Mouse (Mus musculus): ENCODE results near the gene Comp.
A peak's percentile ranks its signal among the peaks of the same experiment; 100 is the strongest.

Comp gene

DNA sequence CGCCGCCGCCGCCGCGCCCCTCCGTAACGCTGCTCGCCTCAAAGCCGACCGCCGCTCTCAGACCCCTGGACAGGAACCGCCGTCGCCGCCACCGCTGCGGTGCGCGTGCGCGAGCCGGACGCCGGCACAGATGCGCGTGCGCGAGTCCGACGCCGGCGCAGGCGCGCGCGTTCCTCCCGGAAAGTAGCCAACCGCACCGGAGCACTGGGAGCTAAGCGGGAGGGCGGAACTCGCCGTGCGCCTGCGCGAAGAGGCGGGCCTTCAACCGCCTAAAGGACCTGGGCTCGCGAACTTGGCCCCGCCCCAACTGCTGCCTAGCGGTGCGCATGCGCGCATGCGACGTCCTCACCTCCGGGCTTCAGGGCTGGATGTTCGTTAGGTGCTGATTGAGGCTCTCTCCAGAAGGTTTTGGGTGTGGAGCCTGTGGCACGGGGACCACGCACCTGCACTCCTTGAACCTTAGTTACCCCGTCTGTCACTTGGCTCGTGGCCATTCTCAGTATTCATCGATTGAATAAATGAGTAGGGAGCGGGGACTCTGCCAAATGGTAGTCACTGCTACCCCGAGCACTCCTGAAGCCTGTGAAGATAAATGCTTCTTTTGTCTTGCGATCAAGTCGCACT is 20.1 kb upstream of the Comp start, which contains the start of gene Upf1:
Gene Upf1, minus strand, starts transcription at position 85 of the 624 bp plus-strand sequence.
- peak; percentile 100 for DNase-seq

- DNase-seq = no peak
Measured at GRCm38 (mm10) chr8:70354004-70354403, 19.4 kb upstream of the Comp start.

- no peak for DNase-seq
Measured at GRCm38 (mm10) chr8:70356111-70356510, 17.2 kb upstream of the Comp start.

DNA sequence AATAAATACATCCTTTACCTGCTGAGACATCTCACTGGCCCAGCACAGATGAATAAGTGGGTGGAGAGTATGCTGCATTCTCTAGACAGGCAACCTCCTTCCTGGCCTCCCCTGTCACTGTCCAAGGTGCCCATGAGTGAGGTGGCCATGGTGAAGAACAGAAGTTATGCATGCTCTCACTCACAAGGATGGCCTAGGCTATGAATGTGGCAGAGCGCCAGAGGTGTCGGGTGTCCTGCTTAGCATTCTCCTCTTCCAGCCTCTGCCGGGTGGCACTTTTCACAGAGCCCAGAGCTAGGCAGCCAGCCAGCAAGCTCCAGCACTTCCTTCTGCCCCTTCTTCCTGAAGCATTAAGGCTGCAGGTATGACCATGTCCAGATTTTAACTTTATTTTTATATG is 13.9 kb upstream of the Comp start:
- peak in 1 of 2 experiments; percentile 51 for DNase-seq

- peak in 1 of 2 experiments; percentile 48 for DNase-seq
Measured at GRCm38 (mm10) chr8:70360769-70361168, 12.6 kb upstream of the Comp start.

GRCm38 (mm10) chr8:70361484-70362032 is 11.8 kb upstream of the Comp start:
- DNase-seq = no peak

GRCm38 (mm10) chr8:70364066-70364465 is 9.3 kb upstream of the Comp start:
- DNase-seq = no peak

DNA sequence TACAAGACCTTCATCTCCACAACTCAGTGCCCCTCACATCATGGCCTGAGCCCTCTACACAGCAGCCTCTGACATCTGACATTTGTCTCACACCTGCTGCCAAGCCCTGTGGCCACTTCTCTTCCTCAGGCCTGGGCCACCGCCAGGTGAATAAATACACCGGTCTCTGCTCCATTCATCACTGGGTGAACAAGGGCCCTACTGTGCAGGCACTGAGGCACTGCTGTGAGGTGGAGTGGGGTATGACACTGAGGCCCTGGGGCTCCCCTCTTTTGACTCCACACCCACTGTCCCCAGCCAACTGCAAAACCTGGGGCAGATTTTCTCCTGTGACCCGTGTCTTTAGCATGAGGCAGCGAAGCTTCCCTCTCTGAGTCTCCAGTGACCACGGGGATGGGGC is 6.8 kb upstream of the Comp start:
- no peak for DNase-seq

DNA sequence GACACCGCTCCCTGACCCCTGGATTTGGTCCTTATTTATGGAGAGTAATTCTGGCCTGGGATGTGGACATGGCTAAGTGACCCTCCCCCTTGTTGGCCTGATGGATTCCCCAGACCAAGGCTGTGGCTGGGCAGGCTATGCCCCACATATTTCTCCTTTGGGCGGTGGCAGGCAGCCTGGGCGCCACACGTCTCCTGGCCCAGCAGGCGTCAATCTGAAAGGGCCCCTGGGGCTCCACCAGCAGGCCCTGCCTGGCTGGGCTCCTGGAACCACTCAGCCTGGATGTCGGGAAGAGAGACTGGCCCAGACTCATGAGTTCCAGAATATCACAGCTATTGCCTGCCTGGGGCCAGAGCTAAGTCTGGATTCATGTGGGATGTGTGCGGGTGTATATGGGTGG is 2.9 kb upstream of the Comp start:
- DNase-seq = no peak

DNA sequence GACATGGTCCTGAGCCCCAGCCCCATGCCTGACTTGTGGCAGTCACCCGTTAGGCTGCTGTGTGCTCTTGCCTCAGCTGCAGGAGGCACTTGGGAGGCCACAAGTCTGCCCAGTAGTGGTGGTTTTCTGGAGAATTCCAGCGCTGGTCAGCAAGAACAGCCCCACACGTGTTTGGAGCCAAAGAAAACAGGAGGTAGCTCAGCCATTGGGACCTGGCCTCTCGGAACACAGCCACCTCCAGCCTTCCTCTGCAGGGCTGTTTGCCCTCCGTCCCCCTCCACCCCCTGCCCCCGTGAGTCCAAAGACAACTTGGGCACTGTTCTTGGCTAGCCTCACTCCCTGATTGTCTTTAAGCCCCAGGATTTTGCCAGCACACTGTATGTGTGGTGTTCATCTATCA is 1.4 kb upstream of the Comp start:
- no peak for DNase-seq

DNA sequence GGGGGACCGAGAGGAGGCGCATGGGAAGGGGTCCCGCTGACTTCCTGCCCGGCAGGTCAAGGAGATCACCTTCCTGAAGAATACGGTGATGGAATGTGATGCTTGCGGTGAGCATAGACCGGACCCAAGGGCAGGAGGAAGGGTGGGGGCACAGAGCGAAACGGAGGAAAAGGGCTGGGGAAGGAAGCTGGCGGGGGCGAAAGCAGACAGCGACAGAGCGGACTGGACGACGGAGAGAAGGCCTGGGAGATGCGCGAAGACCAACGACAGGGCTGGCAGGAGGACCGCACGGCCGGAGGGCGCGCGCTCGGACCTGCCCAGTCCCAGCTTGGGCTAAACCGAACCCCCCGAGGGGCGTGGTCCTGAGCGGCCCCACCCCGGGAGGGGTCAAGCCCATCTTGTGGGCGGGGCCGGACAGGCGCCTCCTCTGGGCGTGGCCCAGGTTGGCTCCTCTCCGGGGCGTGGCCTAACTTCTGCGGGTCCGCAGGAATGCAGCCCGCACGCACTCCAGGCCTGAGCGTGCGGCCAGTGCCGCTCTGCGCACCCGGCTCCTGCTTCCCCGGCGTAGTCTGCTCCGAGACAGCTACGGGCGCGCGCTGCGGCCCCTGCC is 1.1 kb downstream of the Comp start:
- DNase-seq = peak; percentile 79 to 89

- peak; percentile 19 to 23 for DNase-seq
Measured at GRCm38 (mm10) chr8:70375212-70375859, 2.0 kb downstream of the Comp start.

GRCm38 (mm10) chr8:70376275-70376741 is 3.0 kb downstream of the Comp start:
- DNase-seq = peak in 1 of 2 experiments; percentile 43

- DNase-seq = peak in 1 of 2 experiments; percentile 49
Measured at GRCm38 (mm10) chr8:70377049-70377448, 3.7 kb downstream of the Comp start.

GRCm38 (mm10) chr8:70380069-70380468 is 6.7 kb downstream of the Comp start:
- DNase-seq = peak; percentile 69 to 75

- DNase-seq = peak; percentile 84 to 88
Measured at GRCm38 (mm10) chr8:70383287-70383686, 9.9 kb downstream of the Comp start.

- DNase-seq = peak; percentile 54 to 75
Measured at GRCm38 (mm10) chr8:70389678-70390077, 16.3 kb downstream of the Comp start.

DNA sequence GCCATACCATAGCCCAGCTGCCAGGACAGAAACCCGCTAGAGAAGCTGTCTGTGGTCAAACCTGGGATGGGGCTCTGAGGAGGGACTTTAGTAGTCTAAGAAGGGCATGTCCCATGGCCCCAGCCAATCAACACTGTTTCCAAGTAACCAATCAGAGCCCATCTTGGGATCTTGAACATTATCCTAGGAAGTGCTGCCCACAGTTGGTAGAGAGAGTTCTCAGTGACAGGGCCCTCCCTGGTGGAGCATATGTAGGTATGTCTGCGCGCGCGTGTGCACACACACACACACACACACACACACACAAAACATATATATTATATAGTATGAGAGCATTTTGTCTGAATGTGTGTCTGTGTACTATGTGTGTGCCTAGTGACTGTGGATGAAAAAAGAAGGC is 19.7 kb downstream of the Comp start:
- no peak for DNase-seq

DNA sequence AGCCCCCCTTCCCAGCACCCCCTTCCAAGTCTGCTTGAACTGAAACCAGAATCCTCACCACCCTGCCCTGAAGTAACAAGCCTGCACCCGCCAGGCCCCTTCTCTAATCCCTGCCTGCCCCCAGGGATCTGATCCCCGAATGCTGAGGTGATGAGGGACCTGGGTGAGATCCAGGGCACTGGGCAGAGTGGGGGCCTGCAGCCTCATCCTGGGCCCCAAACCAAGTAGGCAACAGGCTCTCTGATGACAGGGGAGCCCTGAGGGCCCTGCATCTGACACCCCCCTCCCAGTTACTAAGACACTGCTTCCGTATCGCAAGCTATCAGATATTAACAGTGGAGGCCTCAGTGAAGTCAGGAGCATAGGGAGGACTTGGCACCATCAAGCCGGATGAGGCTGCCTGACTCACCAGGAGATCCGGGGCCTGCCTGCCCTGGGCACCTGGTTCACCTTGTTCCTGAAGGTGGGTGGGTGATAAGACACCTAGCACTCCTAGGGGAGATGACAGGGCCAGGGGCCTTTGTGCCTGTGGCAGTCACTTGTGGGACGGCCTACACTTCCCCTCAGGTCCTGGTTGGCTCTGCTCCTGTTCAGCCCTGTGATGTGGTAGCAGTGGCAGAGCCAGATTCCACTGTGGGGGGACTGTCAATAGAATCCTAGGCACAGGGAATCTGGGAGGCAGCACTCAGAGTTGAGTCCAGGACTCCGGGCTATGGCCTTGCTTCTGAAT is 21.1 kb downstream of the Comp start:
- peak in 1 of 2 experiments; percentile 60 for DNase-seq

DNA sequence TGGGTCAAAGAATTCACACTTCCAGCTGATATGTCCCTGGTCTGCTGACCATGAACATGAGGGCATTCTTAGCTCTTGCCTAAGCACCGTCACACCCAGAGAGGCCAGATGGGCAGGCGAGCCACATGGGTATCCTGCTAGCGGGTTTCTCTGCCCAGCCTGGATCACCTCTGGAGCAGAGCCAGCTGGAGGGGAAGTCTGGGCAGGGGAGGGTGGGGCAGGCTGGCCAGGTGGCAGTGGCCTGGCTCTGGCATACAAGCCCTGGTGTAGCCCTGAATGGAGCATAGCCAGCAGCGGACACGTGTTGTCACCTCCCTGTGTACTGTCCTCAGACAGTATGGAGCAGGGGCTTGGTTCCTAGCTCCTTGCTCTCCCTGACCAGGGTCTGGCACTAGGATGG is 22.3 kb downstream of the Comp start:
- peak; percentile 94 to 97 for DNase-seq

DNA sequence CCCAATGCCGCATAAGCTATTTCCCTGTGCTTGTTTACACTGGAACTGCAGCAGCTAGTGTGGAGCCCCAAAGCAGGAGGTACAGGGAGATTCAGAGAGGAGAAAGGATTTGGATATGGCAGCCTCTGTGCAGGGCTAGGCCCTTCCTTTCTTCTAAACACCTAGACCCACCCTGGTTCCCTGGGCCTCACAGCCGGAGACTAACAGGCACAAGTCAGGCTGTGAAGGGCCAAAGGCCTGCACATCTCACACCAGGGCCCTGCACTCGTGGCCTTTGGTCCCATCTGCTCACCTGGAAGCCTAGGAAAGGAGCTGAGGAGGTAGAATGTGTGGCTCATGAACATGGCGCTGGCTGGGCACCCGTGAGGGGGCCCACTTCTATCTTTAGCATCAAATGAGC is 22.8 kb downstream of the Comp start:
- DNase-seq = no peak

DNA sequence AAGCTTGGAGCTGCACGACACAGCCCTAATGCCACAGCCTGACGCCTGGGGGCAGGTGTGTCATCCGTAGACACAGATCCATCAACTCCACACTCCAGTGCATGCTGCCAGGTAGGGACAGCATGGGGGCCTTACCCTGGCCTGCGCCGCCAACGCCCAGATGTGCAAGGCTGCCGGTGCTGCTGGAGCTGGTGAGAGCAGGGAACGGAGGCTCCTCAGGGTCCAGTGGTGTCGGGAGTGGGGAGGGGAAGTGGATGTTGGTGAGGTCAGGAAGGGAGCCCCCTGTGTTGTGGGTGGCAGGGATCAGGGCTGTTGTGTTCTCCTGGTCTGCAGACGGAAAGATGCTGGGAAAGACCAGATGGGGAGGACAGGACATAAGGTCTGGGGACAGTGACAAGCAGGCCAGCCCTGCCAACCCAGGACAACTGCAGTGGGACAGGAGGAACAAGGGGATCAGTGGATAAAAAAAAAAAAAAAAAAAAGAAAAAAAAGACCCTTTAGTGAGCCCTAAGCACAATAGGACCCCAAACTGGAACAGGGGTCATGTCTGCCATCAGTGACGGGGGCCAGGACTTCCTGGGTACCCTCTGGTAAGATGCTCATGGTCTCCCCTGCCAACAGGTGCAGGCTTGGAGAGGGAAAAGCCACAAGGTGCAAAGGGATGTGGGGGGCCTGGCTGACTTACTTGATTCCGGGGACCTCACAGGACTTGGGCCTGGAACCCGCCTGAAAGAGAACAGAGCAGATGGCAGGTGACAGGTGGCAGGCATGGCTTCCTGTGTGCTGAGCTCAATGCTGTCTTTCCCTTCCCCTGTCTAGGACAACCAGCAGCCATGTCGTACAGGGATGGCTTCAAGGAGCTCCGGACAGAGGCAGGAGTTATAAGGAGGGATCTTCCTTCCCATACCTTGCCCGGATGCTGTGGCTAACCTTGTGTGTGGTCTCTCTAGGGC is 24.5 kb downstream of the Comp start:
- DNase-seq = peak; percentile 93
